In genomic region chr2:104817555-104818330, GRCm38 (mm10) we compare ENCODE assay signal across 7 mouse cellular contexts. TPM values are rescaled to one million over a fixed set of nuclear protein-coding genes. Genes with fewer than 3 reads are reported as not detected.
DNase-seq lines count a peak whose midpoint lies in the region; ATAC-seq and TF ChIP-seq lines count a peak whose summit lies in the region.

No protein-coding gene starts in this region.

- no peaks in the 10 kb centered on the region for H3K27me3 ChIP-seq in lung, postnatal 0 days (replicated peaks; ENCODE audit: insufficient read depth, low read length)
- no peaks in the 10 kb centered on the region for H3K27me3 ChIP-seq in hindbrain, embryonic 13.5 days
- H3K27me3 ChIP-seq in midbrain, embryonic 11.5 days (ENCODE audit: control insufficient read depth, insufficient read depth, low read length), result no peaks in the 10 kb centered on the region

- no peaks in the 10 kb centered on the region for H3K36me3 ChIP-seq in lung, postnatal 0 days (ENCODE audit: insufficient read depth, low read length)
- no peaks in the 10 kb centered on the region for H3K36me3 ChIP-seq in hindbrain, embryonic 13.5 days
- no peaks in the 10 kb centered on the region for H3K36me3 ChIP-seq in midbrain, embryonic 11.5 days (ENCODE audit: control insufficient read depth, insufficient read depth, low read length)

- ATAC-seq in lung, postnatal 0 days, result no peak
- ATAC-seq in hindbrain, embryonic 13.5 days (ENCODE audit: low FRiP score), result no peak
- ATAC-seq in midbrain, embryonic 11.5 days (ENCODE audit: low FRiP score), result no peak

- DNase-seq in lung, postnatal 0 days (ENCODE audit: low spot score), result peak; percentile 11
- DNase-seq in lung, postnatal 25 days (ENCODE audit: low spot score), result no peak
- peak; percentile 12 for DNase-seq in c-Kit-positive CD71-positive TER-119-positive erythroid progenitor cells, embryonic 14.5 days (ENCODE audit: low spot score)
- peak; percentile 85 for DNase-seq in midbrain, embryonic 11.5 days (ENCODE audit: low spot score, missing footprints)
- DNase-seq in gastrocnemius, adult 18-20 months (ENCODE audit: low spot score), result no peak
- DNase-seq in spleen, postnatal 14 days (ENCODE audit: low spot score in 2 of 2), result no peak

- peak overlapping the region; percentile 90 for H3K9ac ChIP-seq in lung, postnatal 0 days (replicated peaks; ENCODE audit: low read depth)
- H3K9ac ChIP-seq in hindbrain, embryonic 13.5 days, result peak overlapping the region; percentile 99
- H3K9ac ChIP-seq in midbrain, embryonic 11.5 days (ENCODE audit: low read length), result peak overlapping the region; percentile 97

- H3K9me3 ChIP-seq in lung, postnatal 0 days (ENCODE audit: low read length), result no peaks in the 10 kb centered on the region
- H3K9me3 ChIP-seq in hindbrain, embryonic 13.5 days, result no peaks in the 10 kb centered on the region
- H3K9me3 ChIP-seq in midbrain, embryonic 11.5 days (ENCODE audit: control insufficient read depth, low read length), result no peaks in the 10 kb centered on the region

- TF ChIP-seq EP300 in lung, postnatal 0 days (IDR thresholded peaks at IDR 0.05), result no peak

- H3K27ac ChIP-seq in lung, postnatal 0 days (ENCODE audit: low read length), result peak overlapping the region; percentile 95
- H3K27ac ChIP-seq in hindbrain, embryonic 13.5 days, result peak overlapping the region; percentile 98
- H3K27ac ChIP-seq in midbrain, embryonic 11.5 days (ENCODE audit: low read depth, low read length), result peak overlapping the region; percentile 94; the same call in 1 of the 2 replicates

- peak overlapping the region; percentile 96 for H3K4me2 ChIP-seq in lung, postnatal 0 days (replicated peaks; ENCODE audit: low read depth, low read length)
- H3K4me2 ChIP-seq in hindbrain, embryonic 13.5 days, result peak overlapping the region; percentile 76
- H3K4me2 ChIP-seq in midbrain, embryonic 11.5 days, result peak overlapping the region; percentile 79

- 2% methylated on average over 15 of the region's 15 CpGs for WGBS in lung, postnatal 0 days
- WGBS in hindbrain, embryonic 13.5 days, result 3% methylated on average over 15 of the region's 15 CpGs
- 2% methylated on average over 15 of the region's 15 CpGs for WGBS in midbrain, embryonic 11.5 days

- peaks cover 6% of the 10 kb centered on the region; the same call in 1 of the 2 replicates for H3K4me1 ChIP-seq in lung, postnatal 0 days (ENCODE audit: insufficient read depth, low read depth, low read length)
- H3K4me1 ChIP-seq in hindbrain, embryonic 13.5 days (replicated peaks), result peaks cover 31% of the 10 kb centered on the region
- H3K4me1 ChIP-seq in midbrain, embryonic 11.5 days (ENCODE audit: control insufficient read depth, insufficient read depth, low read length), result peaks cover 12% of the 10 kb centered on the region

- TF ChIP-seq CTCF in lung, postnatal 0 days (IDR thresholded peaks at IDR 0.05), result no peak

- peak overlapping the region; percentile 91 for H3K4me3 ChIP-seq in lung, postnatal 0 days (ENCODE audit: low read depth, low read length)
- H3K4me3 ChIP-seq in hindbrain, embryonic 13.5 days, result peak overlapping the region; percentile 94
- H3K4me3 ChIP-seq in midbrain, embryonic 11.5 days (ENCODE audit: low read depth, low read length), result peak overlapping the region; percentile 88

RNA-seq across cellular contexts. Expression of gene Qser1, which starts 1.2 kb away (rescaled TPM):
- polyA plus RNA-seq in lung, postnatal 0 days (2015; fragmentation: Nextera tagmentation; extraction: Ambion mirVana), result 3.3 and 3.7 TPM in 2 replicates
- 7.5 and 7.6 TPM in 2 replicates for polyA plus RNA-seq in hindbrain, embryonic 13.5 days (2015; fragmentation: Nextera tagmentation; extraction: Ambion mirVana)
- polyA plus RNA-seq in midbrain, embryonic 11.5 days (2014; fragmentation: Nextera tagmentation; extraction: Ambion mirVana), result 15.2 and 18.1 TPM in 2 replicates
- total RNA-seq in gastrocnemius, adult 18-20 months (2021), result 10 to 100 TPM; 61.7 TPM

RNA-seq across cellular contexts. Expression of gene Prrg4, which starts 31.9 kb away (rescaled TPM):
- polyA plus RNA-seq in lung, postnatal 0 days (2015; fragmentation: Nextera tagmentation; extraction: Ambion mirVana), result 1.7 and 2.3 TPM in 2 replicates
- 0.32 and 0.36 TPM in 2 replicates for polyA plus RNA-seq in hindbrain, embryonic 13.5 days (2015; fragmentation: Nextera tagmentation; extraction: Ambion mirVana)
- 0.22 and 0.37 TPM in 2 replicates for polyA plus RNA-seq in midbrain, embryonic 11.5 days (2014; fragmentation: Nextera tagmentation; extraction: Ambion mirVana)
- under 1 TPM; 0.21 to 0.33 TPM for total RNA-seq in gastrocnemius, adult 18-20 months (2021)

RNA-seq across cellular contexts. Expression of gene Ccdc73, which starts 49.9 kb away (rescaled TPM):
- polyA plus RNA-seq in lung, postnatal 0 days (2015; fragmentation: Nextera tagmentation; extraction: Ambion mirVana), result 9.2 and 11.9 TPM in 2 replicates
- 7.1 and 7.7 TPM in 2 replicates for polyA plus RNA-seq in hindbrain, embryonic 13.5 days (2015; fragmentation: Nextera tagmentation; extraction: Ambion mirVana)
- 6.2 and 10.3 TPM in 2 replicates for polyA plus RNA-seq in midbrain, embryonic 11.5 days (2014; fragmentation: Nextera tagmentation; extraction: Ambion mirVana)
- 1 to 10 TPM; 3.1 to 4.5 TPM for total RNA-seq in gastrocnemius, adult 18-20 months (2021)

Comparison
In these comparisons a context has a peak if more than half of its experiments do, and no peak if none do; other contexts are left out.
1. DNase-seq: peak in lung, postnatal 0 days (single experiment), c-Kit-positive CD71-positive TER-119-positive erythroid progenitor cells, embryonic 14.5 days (single experiment) and midbrain, embryonic 11.5 days (single experiment); none in lung, postnatal 25 days (single experiment), gastrocnemius, adult 18-20 months (single experiment) and spleen, postnatal 14 days (0 of 2).
2. Peak in every context shown above with its lines, with median percentiles within 50 percentile points of each other: H3K27ac ChIP-seq, H3K4me2 ChIP-seq, H3K4me3 ChIP-seq and H3K9ac ChIP-seq.